Mouse (Mus musculus): ENCODE results near the gene Gpr156.

DNA sequence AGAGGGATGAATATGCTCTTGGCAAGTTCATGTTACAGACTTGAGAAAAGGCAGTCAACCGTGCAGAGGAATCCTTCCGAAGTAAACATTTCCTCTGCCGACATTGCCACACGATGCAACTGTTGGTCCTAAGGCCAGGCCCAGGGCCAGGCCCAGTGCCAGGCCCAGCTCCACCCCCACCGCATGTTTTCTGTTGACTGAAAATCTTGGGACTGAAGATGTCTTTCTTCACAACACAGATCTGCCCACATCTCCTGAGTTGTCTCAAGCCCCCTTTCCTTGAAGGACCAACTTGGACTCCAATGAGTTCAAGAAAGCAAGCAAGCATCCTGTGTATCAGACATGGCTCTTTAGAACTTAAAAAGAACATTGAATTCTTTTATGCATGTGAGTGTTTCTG lies 92.1 kb downstream of the Gpr156 start:
- TF ChIP-seq CTCF (IDR thresholded peaks at IDR 0.05; ENCODE audit: low read depth, low read length) (no peak), POLR2A (IDR thresholded peaks at IDR 0.05; ENCODE audit: borderline replicate concordance, low read depth, low read length) (no peak)
